Mouse (Mus musculus) hindbrain, postnatal 0 days (tissue): Measurements from ENCODE around the gene Acsm5. TPM values are rescaled to one million over a fixed set of nuclear protein-coding genes. Genes with fewer than 3 reads are reported as not detected.

ENCODE experiments used
- ATAC-seq: fragments of 200-750 bp; cut with Nextera tagmentation; 2 replicates; pipeline ENCODE4 v1.8.0; 2017; ENCODE audit warnings: mild to moderate bottlenecking, moderate TSS enrichment, moderate library complexity
- DNase-seq: peaks from one replicate; pipeline ENCODE4 v3.0.0-alpha.2; 2015; ENCODE audit warnings: low spot score
- H3K27ac ChIP-seq: fragments of 300-500 bp; sonication (generic); 2 replicates; pipeline ENCODE4 v1.5.1; 2014; ENCODE audit warnings: mild to moderate bottlenecking
- H3K27me3 ChIP-seq: fragments of 300-500 bp; sonication (generic); 2 replicates; pipeline ENCODE4 v1.6.1; 2014; ENCODE audit warnings: low read length, mixed read lengths; ENCODE audit not compliant: insufficient read depth
- H3K36me3 ChIP-seq: fragments of 300-500 bp; sonication (generic); 2 replicates; pipeline ENCODE4 v1.6.1; 2014; ENCODE audit warnings: low read length, mixed read lengths; ENCODE audit not compliant: insufficient read depth
- H3K4me1 ChIP-seq: fragments of 300-500 bp; sonication (generic); 2 replicates; pipeline ENCODE4 v1.6.1; 2014; ENCODE audit warnings: antibody characterized with exemption, low read length, mixed read lengths; ENCODE audit not compliant: insufficient read depth
- H3K4me2 ChIP-seq: fragments of 300-500 bp; sonication (generic); 2 replicates; pipeline ENCODE4 v1.6.1; 2014; ENCODE audit warnings: low read depth, mild to moderate bottlenecking, low read length, moderate library complexity, mixed read lengths
- H3K4me3 ChIP-seq: fragments of 300-500 bp; sonication (generic); 2 replicates; pipeline ENCODE4 v1.5.1; 2014; ENCODE audit warnings: low read length
- H3K9ac ChIP-seq: fragments of 300-500 bp; sonication (generic); replicated peaks from 2 replicates; pipeline ENCODE4 v1.6.1; 2014; ENCODE audit warnings: mild to moderate bottlenecking, low read length, moderate library complexity, mixed read lengths
- H3K9me3 ChIP-seq: fragments of 300-500 bp; sonication (generic); 2 replicates; pipeline ENCODE4 v1.6.1; 2016; ENCODE audit warnings: low read length, mixed read lengths
- CTCF ChIP-seq: IDR thresholded peaks from 2 replicates; pipeline ENCODE4 v1.5.1; 2016; ENCODE audit warnings: antibody characterized with exemption, control low read depth, low read depth
- WGBS: fragments of 180-500 bp; shearing (Covaris S2); extraction: QIAGEN DNeasy Blood & Tissue Kit; methylation state at CpG from one replicate; pipeline ENCODE4 v1.1.7; 2014; 5-methylcytosine and 5-hydroxymethylcytosine counted together
- polyA plus RNA-seq: library from polyadenylated mRNA; unstranded; fragments of >200 nt; fragmentation: Nextera tagmentation; extraction: Ambion mirVana; gene quantifications from 2 replicates; pipeline ENCODE4 v1.2.1, GENCODE M21; 2015
- total RNA-seq: library from RNA; depleted of rRNA; stranded (reverse); fragments of >200 nt; gene quantifications from 2 replicates; pipeline ENCODE4 v1.2.3, GENCODE M21; 2014

Acsm5 gene
- total and polyA plus RNA-seq, 2 experiments from 2014 or later = 0.16 to 0.25 TPM

DNA sequence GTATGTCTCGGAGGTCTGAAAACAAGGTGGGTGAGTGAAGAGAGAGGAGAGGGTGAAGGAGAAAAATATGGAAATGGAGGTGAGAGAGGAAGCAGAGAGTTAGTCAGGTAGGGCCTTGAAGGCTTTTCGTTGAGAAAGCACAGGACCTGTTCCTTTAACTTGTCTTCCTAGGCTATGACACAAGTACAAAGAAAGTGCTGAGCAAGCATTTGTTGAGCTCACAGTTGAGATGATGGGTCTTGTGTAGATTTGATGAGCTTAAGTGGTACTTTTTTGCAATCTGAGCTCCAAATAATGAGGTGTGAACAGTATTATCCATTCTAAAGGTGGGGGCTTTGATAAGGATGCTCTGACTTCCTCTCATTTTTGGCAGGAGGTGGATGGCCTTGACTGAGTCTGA lies 15.1 kb downstream of the Acsm5 start:
- Histone ChIP-seq H3K27ac (no peak overlapping the region), H3K9ac (no peak overlapping the region), H3K9me3 (no peaks in the 10 kb centered on the region), H3K4me1 (no peaks in the 10 kb centered on the region), H3K4me2 (no peak overlapping the region), H3K4me3 (no peak overlapping the region), H3K36me3 (no peaks in the 10 kb centered on the region), H3K27me3 (no peaks in the 10 kb centered on the region)
- TF ChIP-seq CTCF = no peak
- DNase-seq (no peak), ATAC-seq (no peak)
- 87% methylated on average over 2 of the region's 2 CpGs for WGBS

DNA sequence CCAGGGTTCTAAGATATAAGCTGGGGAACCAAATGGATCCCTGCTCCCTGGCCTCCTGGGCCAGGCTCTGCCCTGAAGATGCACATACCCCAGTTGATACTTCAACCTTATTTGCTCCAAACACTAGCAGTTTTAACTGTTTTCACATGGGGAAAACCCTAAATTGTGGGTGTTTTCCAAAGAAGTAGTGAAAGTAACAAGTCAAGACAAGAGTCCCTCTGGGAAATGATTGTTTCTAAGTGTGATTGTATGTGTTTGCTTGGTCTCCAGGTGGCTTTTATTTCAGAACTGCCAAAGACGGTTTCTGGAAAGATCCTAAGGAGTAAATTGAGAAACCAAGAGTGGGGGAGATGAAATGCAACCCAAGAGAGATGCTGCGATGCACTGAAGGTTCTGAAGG lies 23.2 kb downstream of the Acsm5 start:
- TF ChIP-seq CTCF = no peak
- no peak for DNase-seq
- 82% methylated on average over 2 of the region's 2 CpGs for WGBS

DNA sequence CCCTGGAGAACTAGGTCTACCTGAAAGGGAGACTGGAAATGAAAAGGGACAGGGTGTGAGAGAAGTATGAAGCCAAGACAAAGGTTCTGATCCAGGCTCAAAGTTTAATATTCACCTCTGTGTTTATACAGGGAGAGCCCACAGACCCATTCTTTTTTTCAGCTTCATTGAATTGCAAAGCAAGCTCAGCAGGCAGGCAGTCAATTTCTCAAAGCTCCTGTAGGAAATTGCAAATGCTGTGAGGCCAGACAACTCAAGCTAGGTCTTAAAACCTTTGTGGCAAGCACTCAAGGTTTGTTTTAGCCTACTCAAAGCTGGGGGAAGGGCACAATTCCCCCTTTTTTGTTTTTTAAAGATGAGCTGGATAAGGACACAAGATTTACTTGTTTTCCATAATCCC lies 26.3 kb downstream of the Acsm5 start:
- no peaks in the 10 kb centered on the region for H3K4me1 ChIP-seq
- no peaks in the 10 kb centered on the region for H3K27me3 ChIP-seq
- no peak for TF ChIP-seq CTCF
- ATAC-seq (no peak), DNase-seq (no peak)
- no peaks in the 10 kb centered on the region for H3K9me3 ChIP-seq
- no peak overlapping the region for H3K4me3 ChIP-seq
- no peak overlapping the region for H3K9ac ChIP-seq
- H3K4me2 ChIP-seq = no peak overlapping the region
- H3K36me3 ChIP-seq = no peaks in the 10 kb centered on the region
- H3K27ac ChIP-seq = no peak overlapping the region

More for the DNA sequence above, 23.2 kb downstream of the Acsm5 start:
- Histone ChIP-seq H3K9ac (no peak overlapping the region), H3K4me2 (no peak overlapping the region), H3K9me3 (no peaks in the 10 kb centered on the region), H3K27ac (no peak overlapping the region), H3K27me3 (no peaks in the 10 kb centered on the region), H3K4me3 (no peak overlapping the region), H3K4me1 (no peaks in the 10 kb centered on the region), H3K36me3 (no peaks in the 10 kb centered on the region)
- ATAC-seq = no peak

- Histone ChIP-seq H3K36me3 (no peaks in the 10 kb centered on the region), H3K4me3 (no peak overlapping the region), H3K4me2 (no peak overlapping the region), H3K27me3 (no peaks in the 10 kb centered on the region), H3K9ac (no peak overlapping the region), H3K27ac (no peak overlapping the region), H3K9me3 (no peaks in the 10 kb centered on the region), H3K4me1 (no peaks in the 10 kb centered on the region)
- ATAC-seq (no peak), DNase-seq (no peak)
- TF ChIP-seq CTCF = no peak
- 86% methylated on average over 3 of the region's 3 CpGs for WGBS
These were observed 31.4 kb downstream of the Acsm5 start for GRCm38 (mm10) chr7:119550471-119551222.

DNA sequence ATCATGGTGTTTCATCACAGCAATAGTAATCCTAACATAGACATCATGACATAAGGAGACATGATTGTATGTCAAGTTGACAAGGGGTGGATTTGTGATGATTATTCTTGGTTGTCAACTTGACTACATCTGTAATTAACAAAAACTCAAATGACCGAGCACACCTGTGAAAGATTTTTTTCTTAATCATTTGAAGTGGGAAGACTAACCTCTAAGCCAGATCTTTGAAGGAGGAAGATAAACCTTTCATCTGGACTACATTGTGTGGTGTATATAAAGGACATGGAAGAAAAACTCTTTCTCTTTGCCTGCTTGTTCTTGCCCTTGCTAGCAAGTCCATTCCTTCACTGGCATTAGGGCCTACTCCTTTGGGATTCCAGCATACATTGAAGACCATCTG lies 34.8 kb downstream of the Acsm5 start, which contains the start of gene Acsm2:
Gene Acsm2, plus strand, starts transcription at position 301 of the 400 bp plus-strand sequence.
- Histone ChIP-seq H3K9me3 (no peaks in the 10 kb centered on the region), H3K27me3 (no peaks in the 10 kb centered on the region), H3K9ac (no peak within 1 kb of the TSS), H3K4me1 (no peaks in the 10 kb centered on the region), H3K27ac (no peak within 1 kb of the TSS), H3K36me3 (no peaks in the 10 kb centered on the region), H3K4me2 (no peak within 1 kb of the TSS), H3K4me3 (no peak within 1 kb of the TSS)
- WGBS = 89% methylated on average over 1 of the region's 1 CpGs
- TF ChIP-seq CTCF = no peak
- DNase-seq (no peak), ATAC-seq (no peak)

DNA sequence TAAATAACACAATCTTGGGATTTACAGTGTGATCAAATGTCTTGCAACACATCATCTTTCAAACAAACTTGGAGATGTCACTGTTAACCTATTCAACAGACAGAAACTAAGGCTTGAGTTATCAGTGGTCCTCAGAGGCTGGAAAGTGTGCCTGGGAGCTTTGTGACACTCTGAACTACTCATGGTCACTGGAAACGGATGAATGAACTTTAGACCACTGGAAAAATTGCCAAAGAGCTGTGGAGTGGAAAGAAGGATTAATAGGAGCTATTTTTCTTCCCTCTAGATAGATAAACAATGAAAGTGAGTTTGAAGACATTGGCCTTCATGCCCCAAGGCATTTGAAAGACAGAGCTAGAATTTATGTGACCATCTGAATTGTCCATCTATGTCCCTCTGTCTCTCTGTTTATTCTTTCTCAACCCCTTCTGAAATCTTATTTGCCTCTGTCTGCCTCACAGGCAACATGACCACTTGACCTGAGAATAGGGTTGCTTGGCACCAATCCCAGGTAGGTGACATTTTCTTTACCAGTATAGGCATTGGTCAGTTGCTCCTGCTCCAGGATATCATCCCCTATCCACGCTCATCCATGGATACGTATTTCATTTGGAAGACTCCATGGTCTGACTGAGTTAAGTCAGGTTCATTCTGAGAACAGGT lies 40.7 kb downstream of the Acsm5 start:
- Histone ChIP-seq H3K36me3 (no peaks in the 10 kb centered on the region), H3K9ac (no peak overlapping the region), H3K27me3 (no peaks in the 10 kb centered on the region), H3K27ac (no peak overlapping the region), H3K4me1 (no peaks in the 10 kb centered on the region), H3K4me2 (no peak overlapping the region), H3K4me3 (no peak overlapping the region), H3K9me3 (no peaks in the 10 kb centered on the region)
- WGBS = 81% methylated on average over 3 of the region's 3 CpGs
- ATAC-seq = no peak
- no peak for DNase-seq
- no peak for TF ChIP-seq CTCF

GRCm38 (mm10) chr7:119560452-119560835 lies 41.2 kb downstream of the Acsm5 start:
- Histone ChIP-seq H3K9me3 (no peaks in the 10 kb centered on the region), H3K27me3 (no peaks in the 10 kb centered on the region), H3K27ac (no peak overlapping the region), H3K36me3 (no peaks in the 10 kb centered on the region), H3K4me3 (no peak overlapping the region), H3K4me2 (no peak overlapping the region), H3K9ac (no peak overlapping the region), H3K4me1 (no peaks in the 10 kb centered on the region)
- TF ChIP-seq CTCF = no peak
- DNase-seq (no peak), ATAC-seq (no peak)
- 89% methylated on average over 3 of the region's 3 CpGs for WGBS
